Mouse (Mus musculus) frontal cortex, postnatal 10 days (tissue): ENCODE data around the gene Gbp5.

Source experiments
- DNase-seq, 2 experiments: peaks; one replicate each; pipeline ENCODE4 v3.0.0; 2022; ENCODE audit warnings: low spot score in 2 of 2, mixed read lengths in 1 of 2

The Gbp5 gene

GRCm38 (mm10) chr3:142493536-142494061 lies at the start of gene Gbp5:
Gbp5 (plus strand) TSS chr3:142493978.
- peak; percentile 17 to 21 for DNase-seq

DNA sequence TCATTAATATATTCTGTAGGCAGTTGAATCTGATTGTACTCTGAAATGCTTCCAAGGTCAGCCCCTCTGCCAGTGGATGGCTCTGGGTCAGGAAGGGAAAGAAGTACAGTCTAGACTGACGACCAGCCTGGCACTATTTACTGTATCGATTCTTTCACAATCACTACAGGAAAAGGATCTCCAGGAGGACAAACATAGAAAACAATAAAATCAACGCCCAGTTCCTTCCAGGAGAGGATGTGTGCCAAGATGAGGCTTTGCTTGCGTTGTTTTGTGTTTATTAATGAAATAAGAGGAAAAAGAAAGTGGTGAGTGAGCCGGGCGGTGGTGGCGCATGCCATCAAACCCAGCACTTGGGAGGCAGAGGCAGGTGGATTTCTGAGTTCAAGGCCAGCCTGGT lies 39.6 kb upstream of the Gbp5 start:
- DNase-seq = no peak

- DNase-seq = no peak
Measured at GRCm38 (mm10) chr3:142459241-142459640, 34.5 kb upstream of the Gbp5 start.

- no peak for DNase-seq
Measured at GRCm38 (mm10) chr3:142462764-142463751, 30.7 kb upstream of the Gbp5 start.

- DNase-seq = no peak
Measured at GRCm38 (mm10) chr3:142474349-142474983, 19.3 kb upstream of the Gbp5 start.

DNA sequence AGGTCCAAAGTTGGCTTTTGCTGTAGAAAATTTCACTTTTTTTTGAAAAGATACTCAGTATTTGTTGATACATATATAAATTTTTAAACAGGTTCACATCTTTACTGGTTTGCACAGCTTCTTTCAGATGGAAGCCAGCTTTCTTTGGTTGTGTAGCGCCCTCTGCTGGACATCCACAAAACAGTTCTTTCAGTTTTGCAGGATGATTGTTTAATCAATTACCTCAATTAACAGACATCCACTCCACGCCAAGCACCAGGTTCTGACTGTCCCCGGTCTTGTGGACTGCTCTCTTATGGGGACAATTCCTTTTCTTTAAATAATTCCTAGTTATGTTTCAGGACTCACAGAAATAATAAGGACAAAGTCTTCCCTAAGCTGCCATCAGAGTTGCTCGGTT lies 17.9 kb upstream of the Gbp5 start:
- peak in 1 of 2 experiments; percentile 45 for DNase-seq

DNA sequence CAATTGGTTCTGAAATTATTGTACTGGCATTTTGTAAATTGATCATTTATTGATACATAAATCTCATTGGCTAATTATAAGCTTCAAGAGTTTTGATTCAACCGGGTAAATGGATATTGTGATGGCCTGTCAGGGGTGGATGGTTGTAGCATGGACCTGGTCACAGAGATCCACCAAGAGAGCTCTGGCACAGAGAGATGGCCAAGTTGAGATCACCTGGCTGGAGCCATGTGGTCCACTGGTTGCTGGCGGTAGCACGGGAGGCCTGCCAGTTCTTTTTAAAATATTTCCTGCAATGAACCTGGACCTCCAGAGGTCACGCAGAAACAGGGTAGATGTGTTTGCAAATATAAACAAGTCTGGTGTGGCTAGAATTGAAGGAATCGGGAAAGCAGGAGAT lies 15.9 kb upstream of the Gbp5 start:
- DNase-seq = no peak

DNA sequence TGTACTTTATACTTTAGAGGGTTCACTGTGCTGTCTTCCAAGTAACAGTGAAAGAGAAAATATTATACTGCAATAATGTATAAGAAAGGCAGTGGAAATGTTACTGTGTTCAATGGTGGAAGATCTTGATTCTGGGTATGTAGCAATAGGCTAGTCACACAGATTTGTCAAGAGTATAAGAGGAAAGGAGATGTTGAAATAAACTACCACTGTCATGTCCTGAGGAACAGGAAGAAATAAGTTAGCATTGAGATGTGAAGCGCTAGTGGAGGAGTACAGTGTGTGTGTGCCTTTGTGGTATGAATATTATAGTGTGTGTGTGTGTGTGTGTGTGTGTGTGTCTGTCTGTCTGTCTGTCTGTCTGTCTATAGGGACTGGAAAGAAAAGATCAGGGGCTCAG lies 15.4 kb upstream of the Gbp5 start:
- DNase-seq = no peak

- peak; percentile 14 to 42 for DNase-seq
Measured at GRCm38 (mm10) chr3:142490465-142490864, 3.3 kb upstream of the Gbp5 start.

GRCm38 (mm10) chr3:142495146-142495655 lies 1.4 kb downstream of the Gbp5 start:
- DNase-seq = no peak

- no peak for DNase-seq
Measured at GRCm38 (mm10) chr3:142496113-142497101, 2.6 kb downstream of the Gbp5 start.

GRCm38 (mm10) chr3:142497123-142497841 lies 3.5 kb downstream of the Gbp5 start:
- no peak for DNase-seq

GRCm38 (mm10) chr3:142498941-142499340 lies 5.2 kb downstream of the Gbp5 start:
- no peak for DNase-seq

- no peak for DNase-seq
Measured at GRCm38 (mm10) chr3:142528116-142528515, 34.3 kb downstream of the Gbp5 start.

- DNase-seq = no peak
Measured at GRCm38 (mm10) chr3:142529597-142529996, 35.8 kb downstream of the Gbp5 start.

DNA sequence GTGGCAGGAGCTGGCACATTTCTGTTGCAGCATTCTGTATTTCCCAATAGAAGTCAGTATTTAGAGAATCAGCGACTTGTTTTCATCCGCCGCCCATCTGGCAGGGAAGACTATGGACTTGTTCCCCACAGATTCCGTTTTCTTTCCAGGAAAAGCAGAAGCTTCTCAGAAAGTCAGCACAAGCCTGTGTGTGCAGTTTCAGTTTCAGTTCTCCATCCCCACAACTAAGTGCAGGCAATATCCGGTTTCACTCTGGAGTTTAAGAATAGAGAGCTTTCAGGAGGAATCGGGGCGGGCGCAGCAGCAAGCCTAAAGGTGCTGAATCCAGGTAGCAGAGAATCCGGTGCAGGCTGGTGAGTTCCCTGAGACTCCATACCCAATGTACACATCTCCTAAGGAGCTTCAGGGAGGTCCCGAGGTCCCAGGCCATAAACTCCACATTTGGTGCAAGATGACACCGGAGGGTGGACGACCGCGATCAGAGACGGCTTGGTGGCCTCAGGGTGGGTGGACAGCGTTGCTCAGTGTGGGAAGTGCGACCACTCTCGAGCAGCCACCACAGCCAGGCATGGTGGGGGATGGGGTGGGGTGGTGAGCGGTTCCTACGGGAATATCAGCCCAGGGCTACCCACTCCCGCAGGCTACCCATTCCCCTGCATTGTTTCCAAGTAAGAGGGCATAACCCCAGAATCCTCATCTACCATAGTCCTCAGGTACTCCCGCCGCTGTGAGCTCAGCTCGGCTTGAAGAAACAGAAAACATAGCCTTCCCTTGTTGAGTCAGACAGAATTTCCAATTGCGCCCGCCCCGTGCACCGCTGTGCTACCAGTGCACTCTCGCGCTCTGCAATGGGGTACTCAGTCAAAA lies 36.5 kb downstream of the Gbp5 start, which contains the start of gene Gbp7:
Gbp7 (plus strand) TSS at position 256 of the 867 bp plus-strand sequence.
- peak; percentile 11 to 24 for DNase-seq

GRCm38 (mm10) chr3:142531595-142531994 lies 37.8 kb downstream of the Gbp5 start:
- no peak for DNase-seq

DNA sequence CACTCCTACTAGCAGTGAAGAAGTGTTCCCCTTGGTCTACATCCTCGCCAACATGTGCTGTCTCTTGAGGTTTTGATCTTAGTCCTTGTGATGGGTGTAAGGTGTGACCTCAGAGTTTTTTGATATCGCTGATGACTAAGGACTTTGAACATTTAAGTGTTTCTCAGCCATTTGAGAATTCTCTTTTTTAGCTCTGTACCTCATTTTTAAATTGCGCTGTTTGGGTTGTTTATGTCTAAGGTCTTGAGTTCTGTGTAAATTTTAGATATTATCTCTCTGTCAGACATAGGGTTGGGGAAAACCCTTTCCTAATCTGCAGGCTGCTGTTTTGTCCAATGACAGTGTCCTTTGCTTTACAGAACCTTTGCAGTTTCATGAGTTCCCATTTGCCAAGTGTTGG lies 39.4 kb downstream of the Gbp5 start:
- DNase-seq = no peak

DNA sequence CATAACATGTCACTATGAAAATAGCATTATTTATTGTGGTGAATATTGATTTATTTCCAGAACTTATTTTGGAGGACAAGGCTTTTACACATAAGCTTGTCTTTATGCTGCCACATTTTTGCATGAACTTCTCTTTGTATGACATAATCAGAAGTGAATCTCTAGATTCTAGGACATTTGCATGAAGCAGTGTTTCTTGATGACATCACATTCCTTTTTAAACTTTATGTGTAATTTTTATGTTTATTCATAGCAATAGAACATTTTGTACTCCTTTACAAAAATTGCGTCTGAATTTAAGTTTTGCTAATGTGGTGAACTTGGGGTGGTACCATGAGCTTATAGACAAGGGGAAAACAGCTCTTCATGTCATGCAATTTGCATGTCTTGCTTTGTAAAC lies 41.9 kb downstream of the Gbp5 start:
- DNase-seq = no peak
